Mouse (Mus musculus) myocyte (in vitro differentiated cells): ENCODE measurements around the gene Gigyf1.

Experiments used
- E2F4 ChIP-seq: IDR thresholded peaks from one replicate; pipeline ENCODE4 v1.6.1; 2011; ENCODE audit warnings: mild to moderate bottlenecking, control low read depth, moderate library complexity; ENCODE audit not compliant: insufficient read depth
- MAX ChIP-seq: IDR thresholded peaks from one replicate; pipeline ENCODE4 v1.6.1; 2011; ENCODE audit warnings: low read depth, mild to moderate bottlenecking, control low read depth
- MYOD1 ChIP-seq, 3 experiments: IDR thresholded peaks; one replicate each; pipeline ENCODE4 v1.6.1; 2011; ENCODE audit warnings: control low read depth in 2 of 3, low read depth in 2 of 3, mild to moderate bottlenecking in 2 of 3, moderate library complexity in 1 of 3; ENCODE audit not compliant: insufficient read length in 2 of 3, control insufficient read depth in 1 of 3
- POLR2A ChIP-seq: IDR thresholded peaks from one replicate; pipeline ENCODE4 v1.6.1; 2011; ENCODE audit warnings: low read depth, mild to moderate bottlenecking, control low read depth, moderate library complexity; ENCODE audit not compliant: insufficient read length

GRCm38 (mm10) chr5:137513951-137514721 is 4.2 kb upstream of the Gigyf1 start:
- TF ChIP-seq POLR2A, result no peak
- TF ChIP-seq E2F4, result no peak
- no peak for TF ChIP-seq MYOD1 (IDR thresholded peaks at IDR 0.05; ENCODE audit: control insufficient read depth in 1 of 3, insufficient read length in 2 of 3, low read depth in 2 of 3)
- TF ChIP-seq MAX, result no peak
